Mouse (Mus musculus) neural tube, embryonic 11.5 days (tissue): Measurements from ENCODE around the gene Dlat. TPM values are rescaled to one million over a fixed set of nuclear protein-coding genes. Genes with fewer than 3 reads are reported as not detected.
"Not testable (repeated sequence)": the region's sequence is repeated elsewhere in the genome, so short reads cannot be mapped to it uniquely, and the experiment has no call there.

ENCODE experiments used
- ATAC-seq: fragments of 200-750 bp; cut with Nextera tagmentation; 2 replicates; pipeline ENCODE4 v1.8.0; 2017; ENCODE audit warnings: moderate number of reproducible peaks, mild to moderate bottlenecking, moderate TSS enrichment, moderate library complexity; ENCODE audit not compliant: insufficient read depth, low FRiP score, low TSS enrichment
- DNase-seq: peaks from one replicate; pipeline ENCODE4 v3.0.0-alpha.2; 2015; ENCODE audit warnings: low spot score
- H3K27ac ChIP-seq: fragments of 300-500 bp; sonication (generic); 2 replicates; pipeline ENCODE4 v1.5.1; 2014; ENCODE audit warnings: low read depth, mild to moderate bottlenecking, low read length
- H3K27me3 ChIP-seq: fragments of 300-500 bp; sonication (generic); 2 replicates; pipeline ENCODE4 v1.6.1; 2014; ENCODE audit warnings: mild to moderate bottlenecking, low read length, mixed read lengths; ENCODE audit not compliant: control insufficient read depth, insufficient read depth
- H3K36me3 ChIP-seq: fragments of 300-500 bp; sonication (generic); 2 replicates; pipeline ENCODE4 v1.6.1; 2014; ENCODE audit warnings: mild to moderate bottlenecking, low read length, moderate library complexity, mixed read lengths; ENCODE audit not compliant: control insufficient read depth, insufficient read depth
- H3K4me1 ChIP-seq: fragments of 300-500 bp; sonication (generic); 2 replicates; pipeline ENCODE4 v1.6.1; 2014; ENCODE audit warnings: low read length, mixed read lengths; ENCODE audit not compliant: control insufficient read depth, insufficient read depth
- H3K4me2 ChIP-seq: fragments of 300-500 bp; sonication (generic); 2 replicates; pipeline ENCODE4 v1.6.1; 2014; ENCODE audit warnings: low read depth, mild to moderate bottlenecking, moderate library complexity
- H3K4me3 ChIP-seq: fragments of 300-500 bp; sonication (generic); 2 replicates; pipeline ENCODE4 v1.5.1; 2014; ENCODE audit warnings: low read depth, low read length
- H3K9ac ChIP-seq: fragments of 300-500 bp; sonication (generic); 2 replicates; pipeline ENCODE4 v1.6.1; 2014; ENCODE audit warnings: mild to moderate bottlenecking, low read length
- H3K9me3 ChIP-seq: fragments of 300-500 bp; sonication (generic); 2 replicates; pipeline ENCODE4 v1.6.1; 2016; ENCODE audit warnings: low read length; ENCODE audit not compliant: control insufficient read depth
- WGBS: fragments of 180-500 bp; shearing (Covaris S2); extraction: QIAGEN DNeasy Blood & Tissue Kit; methylation state at CpG from one replicate; pipeline ENCODE4 v1.1.7; 2014; 5-methylcytosine and 5-hydroxymethylcytosine counted together
- polyA plus RNA-seq: library from polyadenylated mRNA; unstranded; fragments of >200 nt; fragmentation: Nextera tagmentation; extraction: Ambion mirVana; gene quantifications from 2 replicates; pipeline ENCODE4 v1.2.1, GENCODE M21; 2014

Gene Dlat
- polyA plus RNA-seq, 1 experiment from 2014 or later, result 74.9 TPM

- no peak for ATAC-seq
- no peak for DNase-seq
- Histone ChIP-seq H3K27ac (no peak overlapping the region), H3K4me2 (no peak overlapping the region), H3K4me3 (no peak overlapping the region), H3K9me3 (no peaks in the 10 kb centered on the region), H3K36me3 (peaks cover 3% of the 10 kb centered on the region), H3K9ac (no peak overlapping the region), H3K27me3 (no peaks in the 10 kb centered on the region), H3K4me1 (no peaks in the 10 kb centered on the region)
- WGBS, result 95% methylated on average over 11 of the region's 11 CpGs
Measured at GRCm38 (mm10) chr9:50634270-50634669, 25.3 kb downstream of the Dlat start.

- Histone ChIP-seq H3K27ac (no peak overlapping the region), H3K9me3 (no peaks in the 10 kb centered on the region), H3K36me3 (peaks cover 2% of the 10 kb centered on the region; the same call in 1 of the 2 replicates), H3K4me3 (no peak overlapping the region), H3K4me1 (no peaks in the 10 kb centered on the region), H3K9ac (no peak overlapping the region), H3K27me3 (no peaks in the 10 kb centered on the region), H3K4me2 (no peak overlapping the region)
- DNase-seq (no peak), ATAC-seq (no peak)
- 62% methylated on average over 2 of the region's 2 CpGs for WGBS
Measured at GRCm38 (mm10) chr9:50633059-50633458, 26.5 kb downstream of the Dlat start.

GRCm38 (mm10) chr9:50632016-50632688, 27.4 kb downstream of the Dlat start:
- no peaks in the 10 kb centered on the region for H3K4me1 ChIP-seq
- no peaks in the 10 kb centered on the region for H3K27me3 ChIP-seq
- H3K9ac ChIP-seq, result no peak overlapping the region
- no peak overlapping the region for H3K4me3 ChIP-seq
- H3K27ac ChIP-seq, result no peak overlapping the region
- no peak overlapping the region for H3K4me2 ChIP-seq
- WGBS, result 92% methylated on average over 6 of the region's 6 CpGs
- ATAC-seq, result no peak
- no peak for DNase-seq
- peaks cover 2% of the 10 kb centered on the region; the same call in 1 of the 2 replicates for H3K36me3 ChIP-seq
- no peaks in the 10 kb centered on the region for H3K9me3 ChIP-seq

- H3K4me3 ChIP-seq, H3K36me3 ChIP-seq, H3K27me3 ChIP-seq, H3K4me1 ChIP-seq, DNase-seq, H3K9ac ChIP-seq, H3K9me3 ChIP-seq, ATAC-seq, H3K27ac ChIP-seq, H3K4me2 ChIP-seq: not testable (repeated sequence)
- WGBS, result 93% methylated on average over 6 of the region's 8 CpGs
Measured at GRCm38 (mm10) chr9:50630903-50631302, 28.7 kb downstream of the Dlat start.

- no peak for DNase-seq
- H3K27me3 ChIP-seq, result no peaks in the 10 kb centered on the region
- ATAC-seq, result no peak
- peak overlapping the region; percentile 99 for H3K4me3 ChIP-seq
- peak overlapping the region; percentile 1; the same call in 1 of the 2 replicates for H3K4me2 ChIP-seq
- peaks cover 6% of the 10 kb centered on the region for H3K36me3 ChIP-seq
- no peak overlapping the region for H3K9ac ChIP-seq
- 64% methylated on average over 9 of the region's 9 CpGs for WGBS
- H3K4me1 ChIP-seq, result peaks cover 7% of the 10 kb centered on the region
- H3K9me3 ChIP-seq, result no peaks in the 10 kb centered on the region
- no peak overlapping the region for H3K27ac ChIP-seq
Measured at GRCm38 (mm10) chr9:50617794-50618330, 41.7 kb downstream of the Dlat start.

DNA sequence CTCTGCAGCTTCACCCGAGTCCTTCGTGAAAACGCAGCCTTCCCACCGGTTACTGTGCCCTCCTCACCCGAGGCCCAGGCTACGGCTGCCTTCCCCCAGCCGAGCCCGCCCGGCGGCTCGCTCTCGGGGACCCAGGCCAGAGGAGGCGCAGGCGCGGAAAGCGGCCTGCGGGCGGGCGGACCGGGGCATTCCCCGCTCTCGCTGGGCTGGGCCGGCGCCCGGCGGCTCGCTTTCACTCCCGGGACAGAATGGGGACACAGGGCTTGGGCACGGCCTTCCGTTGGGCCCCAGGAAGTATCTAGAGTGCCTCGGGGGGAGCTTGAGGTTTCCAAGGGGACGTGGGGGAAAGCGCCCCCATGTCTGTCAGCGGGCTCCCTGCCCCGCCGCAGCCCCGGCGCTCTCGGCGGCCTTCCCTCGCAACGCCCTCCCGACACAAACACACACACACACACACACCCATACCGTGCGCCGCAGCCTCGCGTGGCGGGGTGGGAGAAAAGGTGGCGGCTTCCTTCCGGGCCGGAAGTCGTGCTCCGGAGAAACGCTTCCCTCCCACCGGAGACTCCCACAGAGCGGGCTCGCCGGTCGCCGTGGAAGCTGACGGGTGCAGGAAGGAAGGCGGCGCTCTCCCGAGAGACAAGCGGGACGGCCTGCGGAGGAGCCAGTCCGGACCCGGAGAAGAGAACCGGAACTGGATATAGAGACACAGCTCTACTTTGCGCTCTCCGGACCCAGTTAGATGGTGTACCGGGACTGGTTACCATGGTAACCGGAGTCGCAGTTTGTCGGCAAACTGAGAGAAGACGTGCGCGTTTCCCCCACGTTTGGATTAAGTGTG, 42.6 kb downstream of the Dlat start, which contains the start of the genes Pih1d2 and Nkapd1:
Gene Pih1d2, plus strand, starts transcription at position 556 of the 838 bp plus-strand sequence.
Gene Nkapd1, minus strand, starts transcription at position 699 of the 838 bp plus-strand sequence.
- peaks cover 6% of the 10 kb centered on the region for H3K36me3 ChIP-seq

GRCm38 (mm10) chr9:50616161-50616560, 43.4 kb downstream of the Dlat start:
- Histone ChIP-seq H3K4me2 (peak overlapping the region; percentile 57), H3K36me3 (peaks cover 6% of the 10 kb centered on the region), H3K9me3 (no peaks in the 10 kb centered on the region), H3K4me3 (peak overlapping the region; percentile 99), H3K9ac (peak overlapping the region; percentile 92), H3K27ac (no peak overlapping the region), H3K4me1 (peaks cover 7% of the 10 kb centered on the region), H3K27me3 (no peaks in the 10 kb centered on the region)
- no peak for ATAC-seq
- WGBS, result 43% methylated on average over 11 of the region's 11 CpGs
- DNase-seq, result no peak

More for the DNA sequence above, 42.6 kb downstream of the Dlat start, which contains the start of the genes Pih1d2 and Nkapd1:
- peaks cover 7% of the 10 kb centered on the region for H3K4me1 ChIP-seq
- ATAC-seq (peak; percentile 94), DNase-seq (peak; percentile 88)
- H3K9ac ChIP-seq, result peak within 1 kb of the TSS; percentile 92
- no peaks in the 10 kb centered on the region for H3K27me3 ChIP-seq
- peak within 1 kb of the TSS; percentile 88 for H3K27ac ChIP-seq
- WGBS, result under 1% methylated on average over 75 of the region's 81 CpGs
- no peaks in the 10 kb centered on the region for H3K9me3 ChIP-seq
- peak within 1 kb of the TSS; percentile 57 for H3K4me2 ChIP-seq
- peak within 1 kb of the TSS; percentile 99 for H3K4me3 ChIP-seq

GRCm38 (mm10) chr9:50612115-50612514, 47.5 kb downstream of the Dlat start:
- DNase-seq (no peak), ATAC-seq (no peak)
- 90% methylated on average over 4 of the region's 4 CpGs for WGBS
- H3K9me3 ChIP-seq, result no peaks in the 10 kb centered on the region
- H3K36me3 ChIP-seq, result peaks cover 6% of the 10 kb centered on the region
- no peak overlapping the region for H3K9ac ChIP-seq
- no peak overlapping the region for H3K4me2 ChIP-seq
- H3K27ac ChIP-seq, result no peak overlapping the region
- H3K4me3 ChIP-seq, result no peak overlapping the region
- H3K4me1 ChIP-seq, result peaks cover 7% of the 10 kb centered on the region
- no peaks in the 10 kb centered on the region for H3K27me3 ChIP-seq
